Mouse (Mus musculus): Measurements from ENCODE around the gene Clcn5.

DNA sequence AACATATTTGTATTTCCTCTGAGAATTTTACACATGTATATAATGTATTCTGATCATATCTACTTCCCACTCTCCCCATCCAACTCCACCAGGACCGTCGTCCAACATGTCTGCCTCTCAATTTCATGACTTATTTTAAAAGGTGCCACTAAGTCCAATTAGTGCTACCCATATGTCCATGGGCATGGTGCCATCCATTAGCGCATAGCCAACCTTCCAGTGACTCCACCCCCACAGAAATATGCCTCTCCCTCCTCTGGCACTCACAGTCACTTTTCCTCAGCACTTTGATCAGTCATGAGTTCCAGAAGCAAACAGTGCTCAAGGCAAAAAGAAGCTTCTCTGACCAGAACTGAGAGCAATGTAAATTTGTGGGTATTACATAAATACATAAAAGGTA is 204.3 kb downstream of the Clcn5 start:
- TF ChIP-seq CTCF (IDR thresholded peaks at IDR 0.05; ENCODE audit: low read depth), result no peak
- TF ChIP-seq EP300 (IDR thresholded peaks at IDR 0.05; ENCODE audit: low read depth), result no peak
